Mouse (Mus musculus): Measurements from ENCODE around the gene Dpagt1.
"Not testable (repeated sequence)": the region's sequence is repeated elsewhere in the genome, so short reads cannot be mapped to it uniquely, and the experiment has no call there.

The Dpagt1 gene

GRCm38 (mm10) chr9:44342173-44342572, 16.4 kb downstream of the Dpagt1 start:
- peak; percentile 85 for DNase-seq

GRCm38 (mm10) chr9:44342605-44343004, 16.8 kb downstream of the Dpagt1 start:
- peak; percentile 85 for DNase-seq

GRCm38 (mm10) chr9:44343290-44343689, 17.5 kb downstream of the Dpagt1 start:
- DNase-seq = peak; percentile 96

- DNase-seq = peak; percentile 99
Measured at GRCm38 (mm10) chr9:44343781-44344421, 18.1 kb downstream of the Dpagt1 start, which contains the start of gene Hmbs. Gene Hmbs (minus strand): TSS chr9:44344228.

DNA sequence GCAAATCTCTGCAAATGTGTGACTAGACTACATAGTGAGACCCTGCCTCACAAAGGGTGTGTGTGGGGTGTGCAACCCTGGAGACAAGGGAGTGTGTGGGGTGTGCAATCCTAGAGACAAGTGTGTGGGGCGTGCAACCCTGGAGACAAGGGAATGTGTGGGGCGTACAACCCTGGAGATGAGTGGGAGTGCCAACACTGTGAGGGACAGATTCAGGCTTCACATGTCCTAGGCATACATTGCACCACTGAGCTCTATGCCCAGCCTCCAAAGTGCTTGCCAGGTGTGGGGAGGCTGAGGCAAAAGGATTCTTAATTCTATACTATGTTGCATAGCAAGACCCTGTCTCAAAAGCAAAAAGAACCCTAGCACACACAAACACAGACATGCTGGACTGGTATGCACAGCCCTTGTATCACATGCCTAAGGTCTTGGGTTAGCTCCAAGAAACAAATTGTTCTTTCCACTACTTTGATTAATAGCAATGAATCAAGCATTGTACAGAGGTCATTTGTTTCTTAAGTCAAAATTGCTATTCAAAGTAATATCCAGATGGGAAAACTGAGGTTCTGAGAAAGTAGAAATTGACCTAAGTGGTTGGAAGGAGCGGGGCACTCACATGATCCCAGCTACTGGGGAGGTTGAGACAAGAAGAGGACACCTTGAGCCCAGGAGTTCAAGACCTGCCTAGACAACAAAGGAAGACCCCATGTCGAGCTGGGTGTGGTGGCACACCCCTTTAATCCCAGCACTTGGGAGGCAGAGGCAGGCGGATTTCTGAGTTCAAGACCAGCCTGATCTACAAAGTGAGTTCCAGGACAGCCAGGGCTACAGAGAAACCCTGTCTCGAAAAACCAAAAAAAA, 20.0 kb downstream of the Dpagt1 start:
- DNase-seq = peak; percentile 88

DNA sequence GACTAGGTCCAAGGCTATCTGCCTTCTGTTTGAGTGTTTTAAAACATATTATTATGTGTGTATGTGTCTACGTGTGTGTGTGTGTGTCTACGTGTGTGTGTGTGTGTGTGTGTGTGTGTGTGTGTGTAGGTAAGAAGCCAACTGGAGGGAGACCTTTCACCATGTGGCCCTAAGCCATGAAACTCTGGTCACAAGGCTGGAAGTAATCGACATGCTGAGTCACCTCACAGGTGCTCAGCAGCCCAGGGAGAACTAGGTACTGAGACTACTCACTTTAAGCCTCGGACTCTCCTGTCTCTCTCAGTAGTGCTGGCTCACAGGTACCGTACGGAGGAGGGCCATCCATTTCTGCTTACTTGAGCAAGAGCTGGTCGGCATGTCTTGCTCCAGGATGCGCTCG, 21.3 kb downstream of the Dpagt1 start:
- DNase-seq = no peak

DNA sequence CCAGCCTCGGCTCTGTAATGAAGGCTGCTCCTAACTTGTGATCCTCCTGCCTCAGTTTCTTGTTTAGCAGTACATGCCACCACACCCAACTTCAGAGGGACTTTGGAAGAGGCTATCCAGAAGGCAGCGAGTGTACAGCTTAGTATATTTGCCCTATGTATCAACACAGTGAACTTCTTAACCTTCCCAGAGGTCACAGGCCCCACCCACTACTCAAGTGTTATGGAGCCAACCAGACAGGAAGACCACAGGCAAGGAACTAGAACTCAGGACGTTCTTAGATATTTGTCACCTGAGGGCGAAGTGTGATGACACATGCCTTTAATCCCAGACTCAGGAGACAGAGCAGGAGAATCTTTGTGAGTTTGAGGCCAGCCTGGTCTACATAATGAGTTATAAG, 21.8 kb downstream of the Dpagt1 start:
- peak; percentile 80 for DNase-seq

GRCm38 (mm10) chr9:44348546-44348945, 22.7 kb downstream of the Dpagt1 start:
- DNase-seq = no peak

DNA sequence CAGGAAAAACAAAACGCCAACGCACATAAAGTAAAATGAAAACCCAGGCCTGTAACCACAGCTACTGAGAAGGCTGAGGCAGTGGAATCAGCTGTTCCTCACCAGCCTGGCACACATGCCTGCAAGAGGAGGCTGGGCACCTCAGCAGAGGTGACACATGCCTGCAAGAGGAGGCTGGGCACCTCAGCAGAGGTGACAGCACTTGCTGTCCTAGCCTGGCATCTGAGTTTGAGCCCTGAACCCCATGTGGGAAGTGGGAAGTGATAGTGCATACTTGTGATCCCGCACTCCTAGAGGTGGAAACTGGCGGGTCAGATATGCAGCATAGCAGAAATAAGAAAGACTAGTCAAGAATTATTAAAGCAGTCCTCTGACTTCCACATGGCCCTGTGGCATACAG, 25.6 kb downstream of the Dpagt1 start:
- peak; percentile 88 for DNase-seq

DNA sequence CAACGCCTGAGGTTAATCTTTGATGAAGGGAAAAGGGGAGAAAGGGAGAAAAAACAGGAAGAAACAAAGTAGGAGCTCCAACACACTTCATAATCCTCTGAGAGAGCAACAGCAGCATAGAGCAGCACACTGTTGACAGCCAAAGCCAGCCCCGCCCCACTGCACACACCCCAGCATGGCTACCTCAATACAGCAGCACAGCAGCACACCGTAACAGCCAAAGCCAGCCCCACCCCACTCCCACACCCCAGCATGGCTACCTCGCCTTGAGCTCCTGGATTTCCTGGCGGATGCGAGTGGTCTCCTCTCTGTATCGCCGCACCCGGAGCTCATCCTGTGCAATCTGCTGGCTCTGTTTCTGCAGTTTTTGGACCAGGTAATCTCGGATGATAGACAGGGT, 26.5 kb downstream of the Dpagt1 start:
- DNase-seq = no peak

DNA sequence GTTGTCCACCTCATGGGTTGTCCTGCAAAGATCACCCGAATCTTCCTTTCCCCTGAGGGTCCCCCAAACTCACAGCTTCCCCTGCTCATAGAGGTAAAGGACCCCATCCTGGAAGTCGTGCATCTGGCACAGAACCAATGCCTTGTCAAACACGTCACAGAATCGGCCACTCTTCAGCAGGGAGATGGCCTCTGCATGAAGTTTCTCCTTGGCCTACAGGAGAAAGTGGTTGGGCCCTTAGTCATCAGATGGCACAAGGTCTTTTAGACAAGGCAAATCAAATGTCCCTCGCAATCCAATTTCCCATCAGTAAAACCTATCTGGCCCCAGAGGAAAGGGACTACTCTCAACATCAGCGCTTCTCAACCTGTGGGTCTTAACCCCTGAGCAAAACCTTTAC, 27.3 kb downstream of the Dpagt1 start:
- DNase-seq = peak; percentile 85

DNA sequence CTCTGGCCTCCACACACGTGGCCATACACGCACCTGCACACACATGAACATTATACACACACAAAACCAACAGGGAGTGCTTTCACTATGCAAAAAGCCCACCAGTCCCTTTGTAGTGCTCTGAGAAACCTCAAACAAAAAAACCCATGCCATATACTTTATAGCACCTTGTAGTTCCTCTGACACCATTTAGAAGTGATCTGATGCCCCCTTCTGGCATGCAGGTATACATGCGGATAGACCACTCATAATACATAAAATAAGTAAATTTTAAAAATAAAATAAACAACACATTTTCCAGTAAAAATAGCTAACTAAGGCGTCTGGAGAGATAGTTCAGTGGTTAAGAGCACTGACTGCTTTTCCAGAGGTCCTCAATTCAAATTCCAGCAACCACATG, 31.4 kb downstream of the Dpagt1 start:
- DNase-seq = no peak

DNA sequence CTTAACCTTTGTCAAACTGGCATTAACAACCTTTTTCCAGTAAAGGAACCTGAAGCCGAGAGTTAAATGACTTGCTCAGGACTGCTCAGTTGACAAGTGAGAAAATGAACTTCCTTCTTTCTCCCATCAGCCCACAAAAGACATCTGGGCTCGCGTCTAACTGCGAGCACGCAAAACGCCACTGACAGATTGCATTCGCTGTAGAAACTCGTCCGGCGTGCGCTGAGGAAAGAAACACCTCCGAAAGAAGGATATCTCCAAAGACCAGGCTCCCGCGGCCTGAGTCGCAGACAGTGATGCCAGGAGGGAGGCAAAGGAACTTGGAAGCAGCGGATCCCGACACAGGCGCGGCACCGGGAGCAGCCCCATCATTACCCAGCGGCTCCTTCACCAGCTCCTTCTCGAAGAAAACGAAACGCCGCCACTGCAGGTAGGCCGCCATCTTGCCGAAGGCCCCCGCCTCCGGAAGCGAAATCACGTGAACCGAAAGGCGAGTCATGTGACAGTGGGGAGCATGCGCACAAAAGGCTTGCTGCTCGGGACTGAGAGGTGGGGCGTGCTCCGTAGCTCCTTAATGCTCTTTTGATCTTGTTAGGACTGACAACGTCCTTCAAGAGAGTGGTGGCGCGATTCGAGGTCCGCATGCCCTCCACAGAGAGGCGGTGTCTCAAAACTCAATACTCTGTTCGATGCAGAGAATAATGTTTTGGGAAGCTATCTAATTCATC, 35.5 kb downstream of the Dpagt1 start, which contains the start of gene Vps11:
Gene Vps11 (minus strand): TSS at position 481 of the 728 bp plus-strand sequence.
- DNase-seq = peak; percentile 99

GRCm38 (mm10) chr9:44361931-44362330, 36.1 kb downstream of the Dpagt1 start:
- DNase-seq = not testable (repeated sequence)

DNA sequence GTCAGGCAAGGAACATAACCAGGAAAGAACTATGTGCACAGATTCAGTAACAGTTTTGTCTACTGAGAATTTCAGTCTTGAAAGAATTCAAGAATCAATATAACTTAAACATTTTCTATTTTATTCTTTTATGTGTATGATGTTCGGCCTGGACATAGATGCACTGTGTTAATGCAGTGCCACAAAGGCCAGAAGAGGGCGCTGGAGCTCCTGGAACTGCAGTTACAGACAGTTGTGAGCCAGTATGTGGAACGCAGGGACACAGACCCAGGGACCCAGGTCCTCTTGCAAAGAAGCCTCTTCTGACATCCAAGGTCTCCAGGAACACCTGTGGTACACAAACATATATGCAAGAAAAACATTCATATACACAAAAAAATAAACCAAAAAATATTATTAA, 38.7 kb downstream of the Dpagt1 start:
- no peak for DNase-seq

GRCm38 (mm10) chr9:44373386-44373785, 47.6 kb downstream of the Dpagt1 start:
- no peak for DNase-seq

- no peak for DNase-seq
Measured at GRCm38 (mm10) chr9:44376141-44376540, 50.3 kb downstream of the Dpagt1 start.

GRCm38 (mm10) chr9:44377335-44377734, 51.5 kb downstream of the Dpagt1 start:
- DNase-seq = peak; percentile 61

- DNase-seq = no peak
Measured at GRCm38 (mm10) chr9:44378153-44378730, 52.4 kb downstream of the Dpagt1 start.

- DNase-seq = peak; percentile 100
Measured at GRCm38 (mm10) chr9:44379054-44379834, 53.4 kb downstream of the Dpagt1 start, which contains the start of gene Hyou1. Gene Hyou1 (plus strand): TSS chr9:44379490.

GRCm38 (mm10) chr9:44379862-44380261, 54.0 kb downstream of the Dpagt1 start:
- DNase-seq = no peak
